Mouse (Mus musculus) myocyte (in vitro differentiated cells): Measurements from ENCODE around the gene Fars2. TPM values are rescaled to one million over a fixed set of nuclear protein-coding genes. Genes with fewer than 3 reads are reported as not detected.

Experiments
- H3K27me3 ChIP-seq: one replicate; pipeline ENCODE4 v1.6.1; 2011; ENCODE audit not compliant: control insufficient read depth, insufficient read depth, insufficient read length
- H3K36me3 ChIP-seq: one replicate; pipeline ENCODE4 v1.6.1; 2011; ENCODE audit not compliant: control insufficient read depth, insufficient read depth
- H3K4me2 ChIP-seq: one replicate; pipeline ENCODE4 v1.6.1; 2011; ENCODE audit warnings: low read depth, control low read depth
- H3K4me3 ChIP-seq: one replicate; pipeline ENCODE4 v1.5.1; 2011; ENCODE audit warnings: mild to moderate bottlenecking, control low read depth, moderate library complexity
- H3K79me2 ChIP-seq: one replicate; pipeline ENCODE4 v1.6.1; 2011; ENCODE audit not compliant: control insufficient read depth, insufficient read depth
- H3ac ChIP-seq: one replicate; pipeline ENCODE4 v1.6.1; 2011; ENCODE audit not compliant: control insufficient read depth, insufficient read length
- CEBPB ChIP-seq: IDR thresholded peaks from 2 replicates; pipeline ENCODE4 v1.6.1; 2011; ENCODE audit warnings: mild to moderate bottlenecking, moderate library complexity; ENCODE audit not compliant: poor library complexity, insufficient read depth, severe bottlenecking
- E2F4 ChIP-seq: IDR thresholded peaks from one replicate; pipeline ENCODE4 v1.6.1; 2011; ENCODE audit warnings: mild to moderate bottlenecking, control low read depth, moderate library complexity; ENCODE audit not compliant: insufficient read depth
- MAX ChIP-seq: IDR thresholded peaks from one replicate; pipeline ENCODE4 v1.6.1; 2011; ENCODE audit warnings: low read depth, mild to moderate bottlenecking, control low read depth
- MYOD1 ChIP-seq, 3 experiments: IDR thresholded peaks; one replicate each; pipeline ENCODE4 v1.6.1; 2011; ENCODE audit warnings: control low read depth in 2 of 3, low read depth in 2 of 3, mild to moderate bottlenecking in 2 of 3, moderate library complexity in 1 of 3; ENCODE audit not compliant: insufficient read length in 2 of 3, control insufficient read depth in 1 of 3
- MYOG ChIP-seq, 3 experiments: IDR thresholded peaks; one replicate each; pipeline ENCODE4 v1.6.1; 2011; ENCODE audit warnings: control low read depth in 2 of 3, low read depth in 2 of 3, mild to moderate bottlenecking in 2 of 3; ENCODE audit not compliant: insufficient read length in 2 of 3, control insufficient read depth in 1 of 3, insufficient read depth in 1 of 3
- POLR2A ChIP-seq: IDR thresholded peaks from one replicate; pipeline ENCODE4 v1.6.1; 2011; ENCODE audit warnings: low read depth, mild to moderate bottlenecking, control low read depth, moderate library complexity; ENCODE audit not compliant: insufficient read length
- POLR2AphosphoS2 ChIP-seq: IDR thresholded peaks from one replicate; pipeline ENCODE4 v1.6.1; 2011; ENCODE audit warnings: low read depth, control low read depth; ENCODE audit not compliant: insufficient read length
- REST ChIP-seq: IDR thresholded peaks from one replicate; pipeline ENCODE4 v1.6.1; 2011; ENCODE audit warnings: mild to moderate bottlenecking, control low read depth, moderate library complexity; ENCODE audit not compliant: insufficient read depth, insufficient read length
- SRF ChIP-seq: IDR thresholded peaks from one replicate; pipeline ENCODE4 v1.6.1; 2011; ENCODE audit warnings: low read depth; ENCODE audit not compliant: control insufficient read depth, insufficient read length
- TCF12 ChIP-seq: IDR thresholded peaks from one replicate; pipeline ENCODE4 v1.6.1; 2011; ENCODE audit warnings: mild to moderate bottlenecking, control low read depth; ENCODE audit not compliant: poor library complexity, insufficient read depth, severe bottlenecking
- TCF3 ChIP-seq: IDR thresholded peaks from one replicate; pipeline ENCODE4 v1.6.1; 2011; ENCODE audit warnings: low read depth, control low read depth; ENCODE audit not compliant: insufficient read length
- USF1 ChIP-seq: IDR thresholded peaks from one replicate; pipeline ENCODE4 v1.6.1; 2011; ENCODE audit warnings: low read depth, mild to moderate bottlenecking, control low read depth, moderate library complexity
- polyA plus RNA-seq: library from polyadenylated mRNA; unstranded; fragments of >200 nt; fragmentation: generic; extraction: Trizol; gene quantifications from one replicate; pipeline ENCODE4 v1.2.1, GENCODE M21; 2012; ENCODE audit warnings: missing spikeins

Fars2 gene
- polyA plus RNA-seq, 1 experiment = 53.6 TPM

DNA sequence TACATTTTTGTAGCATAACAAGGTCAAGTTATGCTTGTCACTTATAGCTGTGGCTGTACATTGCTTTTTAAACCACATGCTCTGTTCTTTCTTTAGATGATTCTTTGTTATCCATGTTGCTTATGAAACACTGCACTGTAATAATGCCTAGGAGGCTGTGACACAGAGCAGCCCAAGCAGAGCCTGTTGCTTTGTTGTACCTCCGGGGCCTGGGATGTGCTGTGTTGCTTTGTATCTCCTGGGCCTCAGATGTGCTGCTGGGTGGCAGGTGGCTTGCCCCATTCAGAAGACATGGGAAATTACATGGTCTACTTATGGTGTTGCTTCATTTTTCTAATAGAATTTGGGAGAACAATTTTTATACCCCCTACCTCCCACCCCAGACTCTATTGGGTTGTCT, 166.9 kb downstream of the Fars2 start:
- no peaks in the 10 kb centered on the region for H3K36me3 ChIP-seq
- H3K79me2 ChIP-seq = no peaks in the 10 kb centered on the region
- TF ChIP-seq CEBPB (no peak), MAX (no peak), POLR2AphosphoS2 (no peak), SRF (no peak), USF1 (no peak), TCF3 (no peak)
- H3ac ChIP-seq = no peak overlapping the region
- no peak overlapping the region for H3K4me3 ChIP-seq
- H3K27me3 ChIP-seq = no peaks in the 10 kb centered on the region
- no peak overlapping the region for H3K4me2 ChIP-seq

DNA sequence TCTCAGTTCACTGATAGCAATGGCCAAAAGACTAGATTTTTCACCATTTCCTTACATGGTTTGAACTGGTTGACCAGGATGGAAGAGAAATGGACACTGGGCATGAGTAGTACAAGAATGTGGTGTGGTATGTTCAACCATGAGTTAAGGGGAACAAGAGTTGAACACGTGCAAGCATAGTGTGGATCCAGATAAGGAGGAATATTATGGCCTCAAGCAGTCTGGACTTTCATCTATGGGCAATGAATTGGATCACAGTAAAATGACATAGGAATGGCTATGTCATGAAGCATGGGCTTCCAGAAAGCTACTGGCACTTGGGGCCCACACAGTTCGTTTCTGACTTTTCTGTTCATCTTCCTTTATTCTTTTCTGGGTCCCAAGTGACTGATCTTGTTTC, 168.0 kb downstream of the Fars2 start:
- H3K4me3 ChIP-seq = no peak overlapping the region
- no peak overlapping the region for H3ac ChIP-seq
- H3K79me2 ChIP-seq = no peaks in the 10 kb centered on the region
- no peaks in the 10 kb centered on the region for H3K36me3 ChIP-seq
- H3K27me3 ChIP-seq = no peaks in the 10 kb centered on the region
- H3K4me2 ChIP-seq = no peak overlapping the region
- TF ChIP-seq CEBPB (no peak), MAX (no peak), MYOG (IDR thresholded peaks at IDR 0.05; ENCODE audit: control insufficient read depth in 1 of 3, insufficient read depth in 1 of 3, insufficient read length in 2 of 3, low read depth in 2 of 3) (no peak), USF1 (no peak), REST (no peak), SRF (no peak), TCF12 (no peak), POLR2AphosphoS2 (no peak), MYOD1 (IDR thresholded peaks at IDR 0.05; ENCODE audit: control insufficient read depth in 1 of 3, insufficient read length in 2 of 3, low read depth in 2 of 3) (no peak), POLR2A (no peak), E2F4 (no peak), TCF3 (no peak)

DNA sequence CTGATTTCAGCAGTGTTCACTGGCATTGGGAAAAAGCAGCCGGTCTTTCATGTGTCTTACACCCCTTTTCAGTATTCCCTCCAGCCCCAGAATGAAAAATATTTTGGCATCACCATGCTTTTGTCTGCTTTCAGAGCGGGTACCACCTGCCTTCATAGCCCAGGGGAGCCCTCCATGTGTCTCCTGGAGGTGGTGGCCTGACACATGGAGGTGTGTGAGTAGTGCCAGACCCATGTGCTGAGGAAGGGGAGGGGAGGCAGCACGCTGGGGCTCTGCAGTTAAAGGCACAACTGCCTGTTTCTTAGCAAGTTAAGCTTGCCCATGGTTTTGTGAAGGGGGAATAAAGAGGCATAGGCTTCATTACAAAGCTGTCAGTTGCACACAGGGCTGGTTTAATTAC, 176.3 kb downstream of the Fars2 start:
- no peak overlapping the region for H3ac ChIP-seq
- H3K27me3 ChIP-seq = no peaks in the 10 kb centered on the region
- H3K4me3 ChIP-seq = no peak overlapping the region
- H3K36me3 ChIP-seq = no peaks in the 10 kb centered on the region
- no peak for TF ChIP-seq CEBPB
- no peak for TF ChIP-seq POLR2AphosphoS2
- no peak for TF ChIP-seq SRF
- no peak for TF ChIP-seq E2F4
- TF ChIP-seq MYOG (IDR thresholded peaks at IDR 0.05; ENCODE audit: control insufficient read depth in 1 of 3, insufficient read depth in 1 of 3, insufficient read length in 2 of 3, low read depth in 2 of 3) = no peak
- TF ChIP-seq USF1 = no peak
- TF ChIP-seq REST = no peak
- no peak for TF ChIP-seq POLR2A
- H3K4me2 ChIP-seq = no peak overlapping the region
- no peaks in the 10 kb centered on the region for H3K79me2 ChIP-seq

DNA sequence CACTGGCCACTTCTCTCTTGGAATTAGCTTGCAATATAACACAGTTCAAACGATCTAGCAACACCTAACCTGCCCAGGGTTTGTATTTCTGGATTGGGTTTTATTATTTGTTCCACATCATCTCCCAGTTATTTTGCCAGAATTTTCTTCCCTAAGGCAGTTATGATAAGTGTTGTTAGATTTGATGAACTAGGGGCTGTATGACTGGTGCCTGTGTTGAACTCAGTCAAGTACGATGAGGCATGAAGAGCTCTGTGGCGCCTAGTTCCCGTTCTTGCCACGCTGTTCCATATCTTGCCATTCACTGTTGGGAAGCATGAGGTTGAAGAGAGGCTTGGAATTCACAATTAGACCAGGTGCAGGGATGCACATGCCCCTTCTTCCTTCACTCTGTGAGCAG, 177.3 kb downstream of the Fars2 start:
- Histone ChIP-seq H3K36me3 (no peaks in the 10 kb centered on the region), H3K4me2 (no peak overlapping the region), H3ac (no peak overlapping the region), H3K27me3 (no peaks in the 10 kb centered on the region), H3K79me2 (no peaks in the 10 kb centered on the region), H3K4me3 (no peak overlapping the region)
- TF ChIP-seq SRF (no peak), MAX (no peak), E2F4 (no peak), REST (no peak), MYOG (IDR thresholded peaks at IDR 0.05; ENCODE audit: control insufficient read depth in 1 of 3, insufficient read depth in 1 of 3, insufficient read length in 2 of 3, low read depth in 2 of 3) (no peak), TCF12 (no peak), POLR2AphosphoS2 (no peak), CEBPB (no peak), TCF3 (no peak), MYOD1 (IDR thresholded peaks at IDR 0.05; ENCODE audit: control insufficient read depth in 1 of 3, insufficient read length in 2 of 3, low read depth in 2 of 3) (no peak), POLR2A (no peak), USF1 (no peak)

DNA sequence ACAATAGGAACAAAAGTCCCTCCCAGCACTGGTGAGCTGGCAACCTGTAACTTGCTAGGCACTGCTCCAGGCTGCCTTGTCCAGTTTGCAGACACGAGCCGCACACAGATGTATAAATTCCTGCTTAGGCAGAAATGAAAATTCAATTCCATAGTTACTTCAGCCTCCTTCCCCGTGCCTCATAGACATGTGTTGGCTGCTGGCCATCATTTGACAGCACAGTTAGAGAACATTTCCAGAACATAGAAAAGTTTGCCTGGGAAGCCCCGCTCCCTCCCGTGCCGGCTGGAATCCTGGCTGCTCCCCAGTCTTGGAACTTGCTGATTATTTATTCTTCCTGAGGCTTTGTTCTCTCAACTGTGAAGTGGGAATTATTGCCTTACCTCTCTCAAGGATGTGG, 178.6 kb downstream of the Fars2 start:
- H3K4me2 ChIP-seq = no peak overlapping the region
- no peak overlapping the region for H3K4me3 ChIP-seq
- no peaks in the 10 kb centered on the region for H3K79me2 ChIP-seq
- no peaks in the 10 kb centered on the region for H3K36me3 ChIP-seq
- H3K27me3 ChIP-seq = no peaks in the 10 kb centered on the region
- TF ChIP-seq POLR2A (no peak), CEBPB (no peak), POLR2AphosphoS2 (no peak), SRF (no peak), E2F4 (no peak), TCF3 (no peak), MYOD1 (IDR thresholded peaks at IDR 0.05; ENCODE audit: control insufficient read depth in 1 of 3, insufficient read length in 2 of 3, low read depth in 2 of 3) (no peak), REST (no peak), USF1 (no peak), TCF12 (no peak), MAX (no peak), MYOG (IDR thresholded peaks at IDR 0.05; ENCODE audit: control insufficient read depth in 1 of 3, insufficient read depth in 1 of 3, insufficient read length in 2 of 3, low read depth in 2 of 3) (no peak)
- no peak overlapping the region for H3ac ChIP-seq
